Mouse (Mus musculus) liver, embryonic 16.5 days (tissue): Measurements from ENCODE around the gene Hoxa7. TPM values are rescaled to one million over a fixed set of nuclear protein-coding genes. Genes with fewer than 3 reads are reported as not detected.

Experiments used
- ATAC-seq: fragments of 200-750 bp; cut with Nextera tagmentation; 2 replicates; pipeline ENCODE4 v1.8.0; 2017; ENCODE audit warnings: low read depth, mild to moderate bottlenecking, moderate number of reproducible peaks, moderate library complexity
- H3K27ac ChIP-seq: fragments of 300-500 bp; sonication (generic); 2 replicates; pipeline ENCODE4 v1.5.1; 2014; ENCODE audit warnings: mild to moderate bottlenecking, low read length
- H3K27me3 ChIP-seq: fragments of 300-500 bp; sonication (generic); 2 replicates; pipeline ENCODE4 v1.6.1; 2014; ENCODE audit warnings: low read depth, low read length, mixed read lengths; ENCODE audit not compliant: control insufficient read depth, insufficient read depth
- H3K36me3 ChIP-seq: fragments of 300-500 bp; sonication (generic); 2 replicates; pipeline ENCODE4 v1.6.1; 2014; ENCODE audit warnings: mild to moderate bottlenecking; ENCODE audit not compliant: control insufficient read depth, insufficient read depth
- H3K4me1 ChIP-seq: fragments of 300-500 bp; sonication (generic); 2 replicates; pipeline ENCODE4 v1.6.1; 2014; ENCODE audit warnings: low read depth, low read length, mixed read lengths; ENCODE audit not compliant: control insufficient read depth
- H3K4me2 ChIP-seq: fragments of 300-500 bp; sonication (generic); 2 replicates; pipeline ENCODE4 v1.6.1; 2014; ENCODE audit warnings: low read depth, low read length, mixed read lengths
- H3K4me3 ChIP-seq: fragments of 300-500 bp; sonication (generic); 2 replicates; pipeline ENCODE4 v1.5.1; 2014; ENCODE audit warnings: low read depth, mild to moderate bottlenecking, low read length
- H3K9ac ChIP-seq: fragments of 300-500 bp; sonication (generic); 2 replicates; pipeline ENCODE4 v1.6.1; 2014; ENCODE audit warnings: low read depth, low read length
- H3K9me3 ChIP-seq: fragments of 300-500 bp; sonication (generic); replicated peaks from 2 replicates; pipeline ENCODE4 v1.6.1; 2016; ENCODE audit warnings: low read length; ENCODE audit not compliant: control insufficient read depth
- WGBS: fragments of 180-500 bp; shearing (Covaris S2); extraction: QIAGEN DNeasy Blood & Tissue Kit; methylation state at CpG from one replicate; pipeline ENCODE4 v1.1.7; 2014; ENCODE audit not compliant: insufficient replicate concordance; 5-methylcytosine and 5-hydroxymethylcytosine counted together
- polyA plus RNA-seq: library from polyadenylated mRNA; unstranded; fragments of >200 nt; fragmentation: Nextera tagmentation; extraction: Ambion mirVana; gene quantifications from 2 replicates; pipeline ENCODE4 v1.2.1, GENCODE M21; 2015

Gene Hoxa7
- polyA plus RNA-seq, 1 experiment from 2014 or later: 0.34 TPM

GRCm38 (mm10) chr6:52222729-52223128 lies 1.1 kb upstream of the Hoxa7 start:
- Histone ChIP-seq H3K9ac (no peak overlapping the region), H3K4me2 (no peak overlapping the region), H3K36me3 (no peaks in the 10 kb centered on the region), H3K9me3 (no peaks in the 10 kb centered on the region), H3K4me1 (peaks cover 3% of the 10 kb centered on the region), H3K27ac (no peak overlapping the region), H3K27me3 (peaks cover 100% of the 10 kb centered on the region), H3K4me3 (no peak overlapping the region)
- 30% methylated on average over 13 of the region's 13 CpGs for WGBS
- ATAC-seq: no peak

- WGBS: 14% methylated on average over 21 of the region's 21 CpGs
- no peak overlapping the region for H3K9ac ChIP-seq
- H3K36me3 ChIP-seq: no peaks in the 10 kb centered on the region
- H3K27ac ChIP-seq: no peak overlapping the region
- no peak for ATAC-seq
- H3K4me2 ChIP-seq: peak overlapping the region; percentile 66
- peak overlapping the region; percentile 56 for H3K4me3 ChIP-seq
- peaks cover 100% of the 10 kb centered on the region for H3K27me3 ChIP-seq
- no peaks in the 10 kb centered on the region for H3K9me3 ChIP-seq
- H3K4me1 ChIP-seq: peaks cover 3% of the 10 kb centered on the region
Observed at GRCm38 (mm10) chr6:52221993-52222685, 485 bp upstream of the Hoxa7 start.

- Histone ChIP-seq H3K36me3 (no peaks in the 10 kb centered on the region), H3K4me1 (peaks cover 3% of the 10 kb centered on the region), H3K27me3 (peaks cover 100% of the 10 kb centered on the region), H3K27ac (no peak overlapping the region), H3K4me3 (peak overlapping the region; percentile 56; the same call in 1 of the 2 replicates), H3K9me3 (no peaks in the 10 kb centered on the region), H3K4me2 (peak overlapping the region; percentile 66; the same call in 1 of the 2 replicates), H3K9ac (no peak overlapping the region)
- no peak for ATAC-seq
- 5% methylated on average over 12 of the region's 12 CpGs for WGBS
Observed at GRCm38 (mm10) chr6:52220865-52221310, 766 bp downstream of the Hoxa7 start.

GRCm38 (mm10) chr6:52220003-52220864 lies 1.4 kb downstream of the Hoxa7 start:
- Histone ChIP-seq H3K27ac (no peak overlapping the region), H3K9ac (no peak overlapping the region), H3K27me3 (peaks cover 100% of the 10 kb centered on the region), H3K36me3 (no peaks in the 10 kb centered on the region), H3K9me3 (no peaks in the 10 kb centered on the region), H3K4me1 (peaks cover 3% of the 10 kb centered on the region), H3K4me3 (peak overlapping the region; percentile 2; the same call in 1 of the 2 replicates), H3K4me2 (no peak overlapping the region)
- ATAC-seq: no peak
- WGBS: 25% methylated on average over 32 of the region's 32 CpGs

- Histone ChIP-seq H3K27me3 (peaks cover 100% of the 10 kb centered on the region), H3K4me1 (peaks cover 3% of the 10 kb centered on the region), H3K9ac (no peak overlapping the region), H3K4me3 (no peak overlapping the region), H3K4me2 (no peak overlapping the region), H3K36me3 (no peaks in the 10 kb centered on the region), H3K27ac (no peak overlapping the region), H3K9me3 (no peaks in the 10 kb centered on the region)
- no peak for ATAC-seq
- 46% methylated on average over 9 of the region's 9 CpGs for WGBS
Observed at GRCm38 (mm10) chr6:52219234-52219942, 2.3 kb downstream of the Hoxa7 start.

GRCm38 (mm10) chr6:52218643-52219215 lies 2.9 kb downstream of the Hoxa7 start:
- H3K4me1 ChIP-seq: peaks cover 3% of the 10 kb centered on the region
- ATAC-seq: no peak
- H3K4me2 ChIP-seq: no peak overlapping the region
- no peaks in the 10 kb centered on the region for H3K36me3 ChIP-seq
- H3K9me3 ChIP-seq: no peaks in the 10 kb centered on the region
- H3K9ac ChIP-seq: no peak overlapping the region
- no peak overlapping the region for H3K27ac ChIP-seq
- WGBS: 30% methylated on average over 14 of the region's 14 CpGs
- peaks cover 99% of the 10 kb centered on the region for H3K27me3 ChIP-seq
- no peak overlapping the region for H3K4me3 ChIP-seq

- peaks cover 3% of the 10 kb centered on the region for H3K4me1 ChIP-seq
- 13% methylated on average over 23 of the region's 23 CpGs for WGBS
- H3K4me2 ChIP-seq: no peak overlapping the region
- peaks cover 99% of the 10 kb centered on the region for H3K27me3 ChIP-seq
- no peak overlapping the region for H3K9ac ChIP-seq
- H3K36me3 ChIP-seq: no peaks in the 10 kb centered on the region
- no peak for ATAC-seq
- H3K9me3 ChIP-seq: no peaks in the 10 kb centered on the region
- no peak overlapping the region; the same call in 1 of the 2 replicates for H3K4me3 ChIP-seq
- no peak overlapping the region for H3K27ac ChIP-seq
Observed at GRCm38 (mm10) chr6:52217895-52218642, 3.6 kb downstream of the Hoxa7 start.

GRCm38 (mm10) chr6:52217459-52217768 lies 4.2 kb downstream of the Hoxa7 start:
- Histone ChIP-seq H3K27ac (no peak overlapping the region), H3K9ac (no peak overlapping the region)
- no peak; the same call in 1 of the 2 replicates for ATAC-seq

More at GRCm38 (mm10) chr6:52217459-52217768, 4.2 kb downstream of the Hoxa7 start:
- Histone ChIP-seq H3K9me3 (no peaks in the 10 kb centered on the region), H3K4me1 (peaks cover 3% of the 10 kb centered on the region), H3K4me2 (peak overlapping the region; percentile 37), H3K4me3 (peak overlapping the region; percentile 36), H3K27me3 (peaks cover 99% of the 10 kb centered on the region), H3K36me3 (no peaks in the 10 kb centered on the region)
- 1% methylated on average over 25 of the region's 25 CpGs for WGBS
